Mouse (Mus musculus) E14TG2a.4 (cell line): Measurements from ENCODE around the gene Lrrc57.

Source experiments
- H3K27me3 ChIP-seq: 2 replicates; pipeline ENCODE4 v1.6.1; 2014; ENCODE audit warnings: low read length, control low read depth; ENCODE audit not compliant: insufficient read depth
- H3K36me3 ChIP-seq: 2 replicates; pipeline ENCODE4 v1.6.1; 2014; ENCODE audit warnings: low read length, control low read depth; ENCODE audit not compliant: insufficient read depth
- H3K4me1 ChIP-seq: replicated peaks from 2 replicates; pipeline ENCODE4 v1.6.1; 2014; ENCODE audit warnings: low read depth, low read length, control low read depth
- H3K4me3 ChIP-seq: replicated peaks from 2 replicates; pipeline ENCODE4 v1.5.1; 2014; ENCODE audit warnings: mild to moderate bottlenecking, low read length
- H3K9me3 ChIP-seq: 2 replicates; pipeline ENCODE4 v1.6.1; 2014; ENCODE audit warnings: low read length, control low read depth
- CTCF ChIP-seq: conservative IDR thresholded peaks from 2 replicates; pipeline ENCODE4 v1.5.1; 2014; ENCODE audit warnings: low read length
- NANOG ChIP-seq: IDR thresholded peaks from 2 replicates; pipeline ENCODE4 v1.6.1; 2014; ENCODE audit warnings: borderline replicate concordance, low read length, mixed read lengths
- POU5F1 ChIP-seq: IDR thresholded peaks from 2 replicates; pipeline ENCODE4 v1.6.1; 2014; ENCODE audit warnings: low read length, borderline replicate concordance

Gene Lrrc57

DNA sequence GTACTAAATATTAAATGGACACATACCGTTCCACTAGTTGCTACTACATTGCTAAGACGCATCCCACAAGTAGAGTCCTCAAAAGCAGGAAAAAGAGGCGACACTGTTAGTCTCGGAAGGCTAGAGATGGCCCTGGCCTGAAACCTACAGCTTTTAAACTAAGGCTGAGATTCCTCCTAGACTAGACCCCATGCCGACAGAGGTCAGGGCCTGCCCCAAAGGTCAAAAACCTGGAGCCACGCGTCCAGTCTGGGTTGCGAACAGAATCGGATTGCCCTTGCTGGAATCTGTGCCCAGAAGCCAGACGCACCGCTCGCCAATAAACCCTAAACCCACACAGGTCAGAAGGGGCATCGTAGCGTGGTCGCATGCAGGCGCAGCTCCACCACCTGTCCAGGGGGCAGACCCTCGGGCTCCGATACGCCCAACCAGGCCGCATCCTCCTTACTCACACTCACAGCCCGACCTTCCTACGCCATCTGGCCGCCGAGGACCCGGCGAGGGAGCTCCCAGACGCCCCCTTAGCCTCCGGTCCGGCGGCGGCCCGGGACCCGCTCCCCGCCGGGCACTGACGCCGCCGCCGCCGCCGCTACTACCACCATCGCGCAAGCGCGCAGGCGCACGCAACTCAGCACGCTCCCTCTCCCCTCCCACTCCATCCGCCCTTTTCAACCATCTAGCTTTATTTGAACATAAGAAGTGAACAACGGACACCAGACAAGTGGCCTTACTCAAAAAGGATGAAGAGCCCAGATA is 45.9 kb downstream of the Lrrc57 start, which contains the start of gene Zfp106:
TSS of gene Zfp106 (minus strand) at position 609 of the 756 bp plus-strand sequence.
- peaks cover 49% of the 10 kb centered on the region for H3K4me1 ChIP-seq
- no peaks in the 10 kb centered on the region for H3K9me3 ChIP-seq
- TF ChIP-seq NANOG = no peak; the same call in 1 of the 2 replicates
- TF ChIP-seq CTCF = no peak
- TF ChIP-seq POU5F1 = no peak
- H3K36me3 ChIP-seq = peaks cover 18% of the 10 kb centered on the region
- H3K4me3 ChIP-seq = peak within 1 kb of the TSS; percentile 94
- H3K27me3 ChIP-seq = no peaks in the 10 kb centered on the region

DNA sequence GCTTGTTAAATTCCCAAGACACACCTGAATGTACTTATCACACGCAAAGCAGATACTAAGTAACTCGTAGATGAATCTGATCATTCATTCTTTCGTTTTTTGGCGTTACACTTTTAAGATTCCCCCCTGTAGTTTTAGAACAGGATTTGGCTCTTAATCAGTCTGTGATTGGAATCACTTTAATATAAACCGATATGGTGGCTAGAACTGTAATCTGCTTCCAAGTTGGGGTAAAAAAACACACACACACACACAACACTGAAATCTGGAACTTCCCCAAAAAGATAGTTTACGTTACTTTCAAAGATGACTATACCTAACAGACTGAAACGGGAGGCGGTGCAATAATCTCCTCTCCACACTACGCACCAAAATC is 46.5 kb downstream of the Lrrc57 start:
- Histone ChIP-seq H3K9me3 (no peaks in the 10 kb centered on the region), H3K4me1 (peaks cover 49% of the 10 kb centered on the region), H3K27me3 (no peaks in the 10 kb centered on the region), H3K4me3 (peak overlapping the region; percentile 94), H3K36me3 (peaks cover 21% of the 10 kb centered on the region)
- TF ChIP-seq CTCF (no peak), POU5F1 (no peak), NANOG (no peak)

- Histone ChIP-seq H3K36me3 (peaks cover 32% of the 10 kb centered on the region), H3K4me3 (no peak overlapping the region), H3K27me3 (no peaks in the 10 kb centered on the region), H3K9me3 (no peaks in the 10 kb centered on the region), H3K4me1 (peaks cover 58% of the 10 kb centered on the region)
- TF ChIP-seq POU5F1 = no peak
- no peak for TF ChIP-seq CTCF
- no peak for TF ChIP-seq NANOG
These were observed 47.8 kb downstream of the Lrrc57 start for GRCm38 (mm10) chr2:120561524-120561923.

DNA sequence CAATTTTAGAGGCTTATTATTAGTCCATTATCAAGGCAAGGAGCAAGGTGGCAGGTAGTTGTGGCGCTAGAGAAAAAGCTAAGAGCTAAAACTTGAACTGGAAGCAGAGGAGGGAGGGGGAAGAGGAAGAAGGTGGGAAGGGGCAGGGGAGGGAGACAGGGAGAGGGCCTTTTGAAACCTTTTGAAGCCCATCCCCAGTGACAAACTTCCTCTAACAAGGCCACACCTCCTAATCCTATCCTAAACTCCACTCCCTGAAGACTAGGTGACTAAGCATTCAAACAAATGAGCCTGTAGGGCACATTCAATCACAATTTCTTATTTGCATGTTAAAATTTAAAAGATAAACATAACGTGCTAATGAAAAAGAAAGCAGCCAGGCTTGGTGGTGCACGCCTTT is 50.5 kb downstream of the Lrrc57 start:
- TF ChIP-seq CTCF = no peak
- no peak for TF ChIP-seq NANOG
- TF ChIP-seq POU5F1 = no peak
- H3K4me1 ChIP-seq = peaks cover 71% of the 10 kb centered on the region
- no peaks in the 10 kb centered on the region for H3K9me3 ChIP-seq

GRCm38 (mm10) chr2:120556868-120557267 is 52.5 kb downstream of the Lrrc57 start:
- Histone ChIP-seq H3K36me3 (peaks cover 69% of the 10 kb centered on the region), H3K4me1 (peaks cover 85% of the 10 kb centered on the region), H3K27me3 (no peaks in the 10 kb centered on the region), H3K9me3 (no peaks in the 10 kb centered on the region), H3K4me3 (no peak overlapping the region)
- TF ChIP-seq POU5F1 (no peak), CTCF (no peak), NANOG (no peak)

More for the DNA sequence above, 50.5 kb downstream of the Lrrc57 start:
- Histone ChIP-seq H3K4me3 (no peak overlapping the region), H3K36me3 (peaks cover 53% of the 10 kb centered on the region), H3K27me3 (no peaks in the 10 kb centered on the region)
